Comparison of ENCODE assay signal across 23 mouse cellular contexts in genomic region chr13:82106032-82106431, GRCm38 (mm10).
DNase-seq lines count a peak whose midpoint lies in the region; ATAC-seq and TF ChIP-seq lines count a peak whose summit lies in the region.
"Had no signal": no experiment of that assay in that cellular context is flagged by ENCODE, and none has a peak within 500 bp of the region (broad histone marks: within the 10 kb centered on the region; RNA-seq: fewer than 3 reads in every experiment).

No protein-coding gene starts in this region.

- peak; percentile 52; the same call in 1 of the 2 replicates for ATAC-seq in hindbrain, embryonic 16.5 days
- no peak for ATAC-seq in hindbrain, embryonic 14.5 days (ENCODE audit: low FRiP score)
- ATAC-seq in midbrain, postnatal 0 days (ENCODE audit: low FRiP score): no peak
- no peak for ATAC-seq in midbrain, embryonic 13.5 days
- peak; percentile 69; the same call in 1 of the 2 replicates for ATAC-seq in neural tube, embryonic 15.5 days (ENCODE audit: low FRiP score)
- ATAC-seq: activated CD4-positive, CD25-positive, alpha-beta regulatory T cell, adult 4 months; CD4-positive, CD25-positive, alpha-beta regulatory T cell, adult 4 months; forebrain, embryonic 13.5 days; forebrain, embryonic 16.5 days; inflammation-experienced regulatory T-cells, adult 6 months; intestine, embryonic 16.5 days had no signal

- no peaks in the 10 kb centered on the region for H3K4me1 ChIP-seq in hindbrain, embryonic 16.5 days (ENCODE audit: control insufficient read depth, insufficient read depth, low read depth, low read length)
- H3K4me1 ChIP-seq in hindbrain, embryonic 14.5 days (replicated peaks; ENCODE audit: control insufficient read depth, insufficient read depth, low read length): no peaks in the 10 kb centered on the region
- no peaks in the 10 kb centered on the region for H3K4me1 ChIP-seq in midbrain, postnatal 0 days (ENCODE audit: insufficient read depth, low read length)
- H3K4me1 ChIP-seq in midbrain, embryonic 13.5 days (replicated peaks): no peaks in the 10 kb centered on the region
- no peaks in the 10 kb centered on the region for H3K4me1 ChIP-seq in neural tube, embryonic 15.5 days
- H3K4me1 ChIP-seq: forebrain, embryonic 10.5 days; forebrain, embryonic 13.5 days had no signal

- DNase-seq in hindbrain, embryonic 14.5 days (ENCODE audit: low spot score): no peak
- DNase-seq in midbrain, postnatal 0 days (ENCODE audit: low spot score): peak; percentile 19
- DNase-seq in brain, embryonic 14.5 days (ENCODE audit: low read depth): peak; percentile 18
- no peak for DNase-seq in spleen, postnatal 4 days (ENCODE audit: low spot score in 2 of 2)
- DNase-seq: adrenal gland, adult 8-10 months; adrenal gland, postnatal 25 days; cerebellum, adult 18-20 months; cerebellum, adult 9-10 months; cerebellum, postnatal 14 days; gastrocnemius, adult 2 months; gastrocnemius, postnatal 14 days; heart, adult 11 months had no signal

- H3K36me3 ChIP-seq in hindbrain, embryonic 16.5 days (ENCODE audit: control insufficient read depth, insufficient read depth, low read length): no peaks in the 10 kb centered on the region
- H3K36me3 ChIP-seq in hindbrain, embryonic 14.5 days (replicated peaks; ENCODE audit: control insufficient read depth, insufficient read depth): no peaks in the 10 kb centered on the region
- H3K36me3 ChIP-seq in midbrain, postnatal 0 days (ENCODE audit: insufficient read depth, low read length): no peaks in the 10 kb centered on the region
- no peaks in the 10 kb centered on the region for H3K36me3 ChIP-seq in midbrain, embryonic 13.5 days
- H3K36me3 ChIP-seq in neural tube, embryonic 15.5 days: no peaks in the 10 kb centered on the region
- H3K36me3 ChIP-seq: forebrain, embryonic 10.5 days had no signal

- no peak overlapping the region for H3K27ac ChIP-seq in hindbrain, embryonic 16.5 days (ENCODE audit: low read depth, low read length)
- no peak overlapping the region for H3K27ac ChIP-seq in hindbrain, embryonic 14.5 days
- no peak overlapping the region for H3K27ac ChIP-seq in midbrain, postnatal 0 days (ENCODE audit: low read depth, low read length)
- H3K27ac ChIP-seq in midbrain, embryonic 13.5 days: no peak overlapping the region
- no peak overlapping the region for H3K27ac ChIP-seq in neural tube, embryonic 15.5 days (replicated peaks)
- H3K27ac ChIP-seq: forebrain, embryonic 10.5 days; forebrain, embryonic 13.5 days; gastrocnemius, adult 2 months had no signal

- H3K4me3 ChIP-seq in hindbrain, embryonic 16.5 days (ENCODE audit: low read length): no peak overlapping the region
- no peak overlapping the region for H3K4me3 ChIP-seq in hindbrain, embryonic 14.5 days (replicated peaks; ENCODE audit: low read length)
- no peak overlapping the region for H3K4me3 ChIP-seq in midbrain, postnatal 0 days (ENCODE audit: low read depth, low read length)
- no peak overlapping the region for H3K4me3 ChIP-seq in midbrain, embryonic 13.5 days (replicated peaks)
- H3K4me3 ChIP-seq in neural tube, embryonic 15.5 days (replicated peaks): no peak overlapping the region
- H3K4me3 ChIP-seq: forebrain, embryonic 10.5 days; forebrain, embryonic 13.5 days; gastrocnemius, adult 2 months had no signal

- no peaks in the 10 kb centered on the region for H3K27me3 ChIP-seq in hindbrain, embryonic 16.5 days (replicated peaks; ENCODE audit: control insufficient read depth, insufficient read depth, low read length)
- no peaks in the 10 kb centered on the region for H3K27me3 ChIP-seq in hindbrain, embryonic 14.5 days (ENCODE audit: control insufficient read depth, insufficient read depth, low read length)
- H3K27me3 ChIP-seq in midbrain, postnatal 0 days (ENCODE audit: insufficient read depth, low read length): no peaks in the 10 kb centered on the region
- no peaks in the 10 kb centered on the region for H3K27me3 ChIP-seq in midbrain, embryonic 13.5 days
- H3K27me3 ChIP-seq in neural tube, embryonic 15.5 days (replicated peaks): no peaks in the 10 kb centered on the region
- H3K27me3 ChIP-seq: forebrain, embryonic 13.5 days had no signal

- no peak for TF ChIP-seq POLR2A in brain, embryonic 14.5 days (IDR thresholded peaks at IDR 0.05; ENCODE audit: borderline replicate concordance, extremely low read depth, insufficient read depth, insufficient read length, poor library complexity, severe bottlenecking)

- no peaks in the 10 kb centered on the region for H3K9me3 ChIP-seq in hindbrain, embryonic 16.5 days (ENCODE audit: control insufficient read depth, low read length)
- H3K9me3 ChIP-seq in hindbrain, embryonic 14.5 days (ENCODE audit: control insufficient read depth, low read length): no peaks in the 10 kb centered on the region
- H3K9me3 ChIP-seq in midbrain, postnatal 0 days (ENCODE audit: low read length): no peaks in the 10 kb centered on the region
- peaks cover 4% of the 10 kb centered on the region; the same call in 1 of the 2 replicates for H3K9me3 ChIP-seq in midbrain, embryonic 13.5 days
- H3K9me3 ChIP-seq in neural tube, embryonic 15.5 days (replicated peaks): no peaks in the 10 kb centered on the region
- H3K9me3 ChIP-seq: forebrain, embryonic 10.5 days; forebrain, embryonic 13.5 days had no signal

- no peak for TF ChIP-seq CTCF in midbrain, postnatal 0 days (IDR thresholded peaks at IDR 0.05)
- TF ChIP-seq CTCF in brain, embryonic 14.5 days (IDR thresholded peaks at IDR 0.05; ENCODE audit: borderline replicate concordance, extremely low read depth, insufficient read depth, insufficient read length): no peak

- H3K9ac ChIP-seq in hindbrain, embryonic 16.5 days (ENCODE audit: low read depth, low read length): no peak overlapping the region
- no peak overlapping the region for H3K9ac ChIP-seq in hindbrain, embryonic 14.5 days
- no peak overlapping the region for H3K9ac ChIP-seq in midbrain, postnatal 0 days (replicated peaks; ENCODE audit: low read length, poor library complexity, severe bottlenecking)
- no peak overlapping the region for H3K9ac ChIP-seq in midbrain, embryonic 13.5 days (replicated peaks)
- H3K9ac ChIP-seq in neural tube, embryonic 15.5 days (replicated peaks): no peak overlapping the region
- H3K9ac ChIP-seq: forebrain, embryonic 13.5 days had no signal

- H3K4me2 ChIP-seq in hindbrain, embryonic 16.5 days (ENCODE audit: low read length): no peak overlapping the region
- no peak overlapping the region for H3K4me2 ChIP-seq in hindbrain, embryonic 14.5 days (replicated peaks)
- H3K4me2 ChIP-seq in midbrain, postnatal 0 days (ENCODE audit: low read depth, low read length, poor library complexity, severe bottlenecking): no peak overlapping the region
- no peak overlapping the region for H3K4me2 ChIP-seq in midbrain, embryonic 13.5 days (replicated peaks)
- no peak overlapping the region for H3K4me2 ChIP-seq in neural tube, embryonic 15.5 days
- H3K4me2 ChIP-seq: forebrain, embryonic 13.5 days; heart, embryonic 11.5 days had no signal

- 57% methylated on average over 2 of the region's 2 CpGs for WGBS in hindbrain, embryonic 16.5 days
- WGBS in hindbrain, embryonic 14.5 days: 53% methylated on average over 2 of the region's 2 CpGs
- WGBS in midbrain, postnatal 0 days: 62% methylated on average over 2 of the region's 2 CpGs
- 79% methylated on average over 2 of the region's 2 CpGs for WGBS in midbrain, embryonic 13.5 days
- WGBS in neural tube, embryonic 15.5 days: 37% methylated on average over 2 of the region's 2 CpGs

Comparison
In these comparisons a context has a peak if more than half of its experiments do, and no peak if none do; other contexts are left out.
1. ATAC-seq: peak in hindbrain, embryonic 16.5 days (single experiment) and neural tube, embryonic 15.5 days (single experiment); none in hindbrain, embryonic 14.5 days (single experiment), midbrain, postnatal 0 days (single experiment) and midbrain, embryonic 13.5 days (single experiment).
2. DNase-seq: peak in midbrain, postnatal 0 days (single experiment) and brain, embryonic 14.5 days (single experiment); none in hindbrain, embryonic 14.5 days (single experiment) and spleen, postnatal 4 days (0 of 2).